ENCODE assay signal across 10 mouse cellular contexts in genomic region chr1:77521640-77522539, GRCm38 (mm10). TPM values are rescaled to one million over a fixed set of nuclear protein-coding genes. Genes with fewer than 3 reads are reported as not detected.
A peak's percentile ranks its signal among the peaks of the same experiment; 100 is the strongest.
DNase-seq lines count a peak whose midpoint lies in the region; ATAC-seq and TF ChIP-seq lines count a peak whose summit lies in the region.
"Had no signal": no experiment of that assay in that cellular context is flagged by ENCODE, and none has a peak within 500 bp of the region (broad histone marks: within the 10 kb centered on the region; RNA-seq: fewer than 3 reads in every experiment).

No protein-coding gene starts in this region.

- no peak for TF ChIP-seq CTCF in kidney, postnatal 0 days (IDR thresholded peaks at IDR 0.05; ENCODE audit: low read depth)

- H3K4me3 ChIP-seq in kidney, postnatal 0 days (replicated peaks; ENCODE audit: low read depth, low read length) = no peak overlapping the region
- H3K4me3 ChIP-seq in embryonic facial prominence, embryonic 13.5 days = no peak overlapping the region
- no peak overlapping the region for H3K4me3 ChIP-seq in hindbrain, embryonic 11.5 days (ENCODE audit: low read depth, low read length)
- no peak overlapping the region for H3K4me3 ChIP-seq in midbrain, embryonic 15.5 days
- no peak overlapping the region for H3K4me3 ChIP-seq in liver, embryonic 12.5 days
- H3K4me3 ChIP-seq: lung, embryonic 15.5 days had no signal

- no peak overlapping the region for H3K27ac ChIP-seq in kidney, postnatal 0 days
- no peak overlapping the region; the same call in 1 of the 2 replicates for H3K27ac ChIP-seq in embryonic facial prominence, embryonic 13.5 days
- H3K27ac ChIP-seq in hindbrain, embryonic 11.5 days (ENCODE audit: low read depth, low read length) = peak overlapping the region; percentile 60
- H3K27ac ChIP-seq in midbrain, embryonic 15.5 days = peak overlapping the region; percentile 43; the same call in 1 of the 2 replicates
- no peak overlapping the region for H3K27ac ChIP-seq in liver, embryonic 12.5 days
- H3K27ac ChIP-seq: lung, embryonic 15.5 days had no signal

- H3K4me2 ChIP-seq in kidney, postnatal 0 days (ENCODE audit: low read length) = peak overlapping the region; percentile 34
- H3K4me2 ChIP-seq in embryonic facial prominence, embryonic 13.5 days = peak overlapping the region; percentile 39
- 0 out of 2 replicates have a peak overlapping the region, but pooled peaks have one; percentile 25 for H3K4me2 ChIP-seq in hindbrain, embryonic 11.5 days (replicated peaks; ENCODE audit: low read depth, low read length)
- H3K4me2 ChIP-seq in midbrain, embryonic 15.5 days = peak overlapping the region; percentile 39
- no peak overlapping the region for H3K4me2 ChIP-seq in liver, embryonic 12.5 days
- H3K4me2 ChIP-seq: lung, embryonic 15.5 days had no signal

- no peak for DNase-seq in kidney, postnatal 0 days (ENCODE audit: low spot score)
- DNase-seq in kidney, postnatal 14 days = no peak
- peak; percentile 52 for DNase-seq in hindbrain, embryonic 11.5 days (ENCODE audit: low spot score)
- DNase-seq in T-cell, adult 2 months (ENCODE audit: low spot score) = no peak
- DNase-seq: cerebellum, adult 11 months; thymus, adult 18-20 months had no signal

- no peak overlapping the region for H3K9ac ChIP-seq in kidney, postnatal 0 days (ENCODE audit: low read depth, low read length)
- no peak overlapping the region for H3K9ac ChIP-seq in embryonic facial prominence, embryonic 13.5 days
- H3K9ac ChIP-seq in hindbrain, embryonic 11.5 days (ENCODE audit: low read depth, low read length) = 0 out of 2 replicates have a peak overlapping the region, but pooled peaks have one; percentile 11
- H3K9ac ChIP-seq in midbrain, embryonic 15.5 days = no peak overlapping the region
- no peak overlapping the region for H3K9ac ChIP-seq in liver, embryonic 12.5 days
- H3K9ac ChIP-seq: lung, embryonic 15.5 days had no signal

- 0 out of 2 replicates have a peak, but pooled peaks have one; percentile 25 for ATAC-seq in kidney, postnatal 0 days (replicated peaks; ENCODE audit: low FRiP score, low read depth)
- no peak for ATAC-seq in embryonic facial prominence, embryonic 13.5 days (ENCODE audit: insufficient number of reproducible peaks, insufficient read depth, low FRiP score, low TSS enrichment, low read depth)
- peak; percentile 80 for ATAC-seq in hindbrain, embryonic 11.5 days (ENCODE audit: low FRiP score)
- peak; percentile 58; the same call in 1 of the 2 replicates for ATAC-seq in midbrain, embryonic 15.5 days (replicated peaks)
- ATAC-seq in liver, embryonic 12.5 days = no peak

- WGBS in kidney, postnatal 0 days = 34% methylated on average over 16 of the region's 17 CpGs
- WGBS in embryonic facial prominence, embryonic 13.5 days = 17% methylated on average over 16 of the region's 17 CpGs
- WGBS in hindbrain, embryonic 11.5 days = 7% methylated on average over 17 of the region's 17 CpGs
- 7% methylated on average over 16 of the region's 17 CpGs for WGBS in midbrain, embryonic 15.5 days
- 44% methylated on average over 17 of the region's 17 CpGs for WGBS in liver, embryonic 12.5 days (ENCODE audit: insufficient replicate concordance)

- no peaks in the 10 kb centered on the region for H3K27me3 ChIP-seq in kidney, postnatal 0 days (ENCODE audit: insufficient read depth, low read length)
- peaks cover 22% of the 10 kb centered on the region for H3K27me3 ChIP-seq in embryonic facial prominence, embryonic 13.5 days
- H3K27me3 ChIP-seq in hindbrain, embryonic 11.5 days (ENCODE audit: control insufficient read depth, insufficient read depth, low read length) = no peaks in the 10 kb centered on the region
- no peaks in the 10 kb centered on the region for H3K27me3 ChIP-seq in midbrain, embryonic 15.5 days (replicated peaks)
- H3K27me3 ChIP-seq in liver, embryonic 12.5 days (replicated peaks) = peaks cover 11% of the 10 kb centered on the region

- H3K36me3 ChIP-seq in kidney, postnatal 0 days (ENCODE audit: insufficient read depth, low read length) = no peaks in the 10 kb centered on the region
- no peaks in the 10 kb centered on the region for H3K36me3 ChIP-seq in embryonic facial prominence, embryonic 13.5 days
- no peaks in the 10 kb centered on the region for H3K36me3 ChIP-seq in hindbrain, embryonic 11.5 days (ENCODE audit: control insufficient read depth, insufficient read depth, low read length)
- no peaks in the 10 kb centered on the region for H3K36me3 ChIP-seq in midbrain, embryonic 15.5 days (replicated peaks)
- no peaks in the 10 kb centered on the region for H3K36me3 ChIP-seq in liver, embryonic 12.5 days
- H3K36me3 ChIP-seq: lung, embryonic 15.5 days had no signal

- H3K9me3 ChIP-seq in kidney, postnatal 0 days (replicated peaks; ENCODE audit: low read length) = no peaks in the 10 kb centered on the region
- no peaks in the 10 kb centered on the region for H3K9me3 ChIP-seq in embryonic facial prominence, embryonic 13.5 days
- H3K9me3 ChIP-seq in hindbrain, embryonic 11.5 days (ENCODE audit: control insufficient read depth, low read length) = no peaks in the 10 kb centered on the region
- no peaks in the 10 kb centered on the region for H3K9me3 ChIP-seq in midbrain, embryonic 15.5 days
- H3K9me3 ChIP-seq in liver, embryonic 12.5 days (replicated peaks) = no peaks in the 10 kb centered on the region
- H3K9me3 ChIP-seq: lung, embryonic 15.5 days had no signal

- no peaks in the 10 kb centered on the region for H3K4me1 ChIP-seq in kidney, postnatal 0 days (replicated peaks; ENCODE audit: insufficient read depth, low read length)
- peaks cover 12% of the 10 kb centered on the region for H3K4me1 ChIP-seq in embryonic facial prominence, embryonic 13.5 days
- H3K4me1 ChIP-seq in hindbrain, embryonic 11.5 days (replicated peaks; ENCODE audit: control insufficient read depth, insufficient read depth, low read length) = peaks cover 8% of the 10 kb centered on the region; the same call in 1 of the 2 replicates
- H3K4me1 ChIP-seq in midbrain, embryonic 15.5 days = peaks cover 19% of the 10 kb centered on the region
- H3K4me1 ChIP-seq in liver, embryonic 12.5 days = no peaks in the 10 kb centered on the region

RNA-seq across cellular contexts. Expression of gene Epha4, which starts 7.0 kb away (rescaled TPM):
- 12.0 and 14.0 TPM in 2 replicates for polyA plus RNA-seq in kidney, postnatal 0 days (2015; fragmentation: Nextera tagmentation; extraction: Ambion mirVana)
- 65.9 and 70.7 TPM in 2 replicates for polyA plus RNA-seq in embryonic facial prominence, embryonic 13.5 days (2015; fragmentation: Nextera tagmentation; extraction: Ambion mirVana)
- polyA plus RNA-seq in hindbrain, embryonic 11.5 days (2014; fragmentation: Nextera tagmentation; extraction: Ambion mirVana) = 25.9 and 28.0 TPM in 2 replicates
- 33.0 and 38.5 TPM in 2 replicates for polyA plus RNA-seq in midbrain, embryonic 15.5 days (2015; fragmentation: Nextera tagmentation; extraction: Ambion mirVana)
- 1.6 and 1.7 TPM in 2 replicates for polyA plus RNA-seq in liver, embryonic 12.5 days (2016; fragmentation: Nextera tagmentation; extraction: Ambion mirVana)

Comparison
In these comparisons a context has a peak if more than half of its experiments do, and no peak if none do; other contexts are left out.
1. ATAC-seq: peak in kidney, postnatal 0 days (single experiment), hindbrain, embryonic 11.5 days (single experiment) and midbrain, embryonic 15.5 days (single experiment); none in embryonic facial prominence, embryonic 13.5 days (single experiment) and liver, embryonic 12.5 days (single experiment).
2. H3K27ac ChIP-seq: peak in hindbrain, embryonic 11.5 days (single experiment) and midbrain, embryonic 15.5 days (single experiment); none in kidney, postnatal 0 days (single experiment), embryonic facial prominence, embryonic 13.5 days (single experiment) and liver, embryonic 12.5 days (single experiment).